Mouse (Mus musculus): ENCODE results near the gene Mrnip.

The Mrnip gene

GRCm38 (mm10) chr11:50155785-50156184 lies 18.5 kb upstream of the Mrnip start:
- in situ Hi-C loops (cut with MboI; ENCODE audit: unreplicated experiment in 2 of 2), result no loop called here

- in situ Hi-C loops (cut with MboI; ENCODE audit: unreplicated experiment in 2 of 2), result no loop called here
Measured at GRCm38 (mm10) chr11:50156725-50157258, 17.5 kb upstream of the Mrnip start.

- in situ Hi-C loops (cut with MboI; ENCODE audit: unreplicated experiment in 2 of 2), result no loop called here
Measured at GRCm38 (mm10) chr11:50158346-50158745, 15.9 kb upstream of the Mrnip start.

- in situ Hi-C loops (cut with MboI; ENCODE audit: unreplicated experiment in 2 of 2), result no loop called here
Measured at GRCm38 (mm10) chr11:50159347-50159746, 14.9 kb upstream of the Mrnip start.

- in situ Hi-C loops (cut with MboI; ENCODE audit: unreplicated experiment in 2 of 2), result loop anchor here (5.0 kb wide), 2 partner anchors 61 to 66 kb away; no protein-coding TSS in a partner anchor
Measured at GRCm38 (mm10) chr11:50161578-50162304, 12.5 kb upstream of the Mrnip start.

- in situ Hi-C loops (cut with MboI; ENCODE audit: unreplicated experiment in 2 of 2), result loop anchor here (5.0 kb wide), 2 partner anchors 60 to 65 kb away; no protein-coding TSS in a partner anchor
Measured at GRCm38 (mm10) chr11:50162338-50163050, 11.8 kb upstream of the Mrnip start.

- in situ Hi-C loops (cut with MboI; ENCODE audit: unreplicated experiment in 2 of 2), result no loop called here
Measured at GRCm38 (mm10) chr11:50168352-50168751, 5.9 kb upstream of the Mrnip start.

- in situ Hi-C loops (cut with MboI; ENCODE audit: unreplicated experiment in 2 of 2), result no loop called here
Measured at GRCm38 (mm10) chr11:50174730-50175187, 515 bp downstream of the Mrnip start.

GRCm38 (mm10) chr11:50176351-50176750 lies 2.1 kb downstream of the Mrnip start:
- in situ Hi-C loops (cut with MboI; ENCODE audit: unreplicated experiment in 2 of 2), result no loop called here

- in situ Hi-C loops (cut with MboI; ENCODE audit: unreplicated experiment in 2 of 2), result no loop called here
Measured at GRCm38 (mm10) chr11:50177111-50177510, 2.9 kb downstream of the Mrnip start.

GRCm38 (mm10) chr11:50178532-50179488 lies 4.6 kb downstream of the Mrnip start:
- in situ Hi-C loops (cut with MboI; ENCODE audit: unreplicated experiment in 2 of 2), result no loop called here

- in situ Hi-C loops (cut with MboI; ENCODE audit: unreplicated experiment in 2 of 2), result no loop called here
Measured at GRCm38 (mm10) chr11:50180478-50181231, 6.4 kb downstream of the Mrnip start.

- in situ Hi-C loops (cut with MboI; ENCODE audit: unreplicated experiment in 2 of 2), result no loop called here
Measured at GRCm38 (mm10) chr11:50182702-50183101, 8.5 kb downstream of the Mrnip start.

GRCm38 (mm10) chr11:50184788-50185187 lies 10.5 kb downstream of the Mrnip start:
- in situ Hi-C loops (cut with MboI; ENCODE audit: unreplicated experiment in 2 of 2), result no loop called here

GRCm38 (mm10) chr11:50188682-50189081 lies 14.4 kb downstream of the Mrnip start:
- in situ Hi-C loops (cut with MboI; ENCODE audit: unreplicated experiment in 2 of 2), result no loop called here

- in situ Hi-C loops (cut with MboI; ENCODE audit: unreplicated experiment in 2 of 2), result no loop called here
Measured at GRCm38 (mm10) chr11:50190362-50190761, 16.1 kb downstream of the Mrnip start.

- in situ Hi-C loops (cut with MboI; ENCODE audit: unreplicated experiment in 2 of 2), result no loop called here
Measured at GRCm38 (mm10) chr11:50192278-50192677, 18.0 kb downstream of the Mrnip start.

GRCm38 (mm10) chr11:50194070-50194469 lies 19.8 kb downstream of the Mrnip start:
- in situ Hi-C loops (cut with MboI; ENCODE audit: unreplicated experiment in 2 of 2), result no loop called here

- in situ Hi-C loops (cut with MboI; ENCODE audit: unreplicated experiment in 2 of 2), result no loop called here
Measured at GRCm38 (mm10) chr11:50194793-50195192, 20.5 kb downstream of the Mrnip start.

- in situ Hi-C loops (cut with MboI; ENCODE audit: unreplicated experiment in 2 of 2), result no loop called here
Measured at GRCm38 (mm10) chr11:50197500-50197899, 23.3 kb downstream of the Mrnip start.

All from v-Abl transformed pro-B cells (cell line).